Mouse (Mus musculus) bone marrow, adult 2 months (tissue): ENCODE results near the gene Ciita.

Experiments used
- CTCF ChIP-seq: fragments of 200-500 bp; IDR thresholded peaks from 2 replicates; pipeline ENCODE4 v1.5.1; 2011; ENCODE audit warnings: low read length, control low read depth; ENCODE audit not compliant: control insufficient read depth, insufficient read depth
- POLR2A ChIP-seq: fragments of 200-500 bp; IDR thresholded peaks from 2 replicates; pipeline ENCODE4 v1.6.1; 2011; ENCODE audit warnings: low read depth, mild to moderate bottlenecking, control low read depth, low read length, borderline replicate concordance; ENCODE audit not compliant: control insufficient read depth

DNA sequence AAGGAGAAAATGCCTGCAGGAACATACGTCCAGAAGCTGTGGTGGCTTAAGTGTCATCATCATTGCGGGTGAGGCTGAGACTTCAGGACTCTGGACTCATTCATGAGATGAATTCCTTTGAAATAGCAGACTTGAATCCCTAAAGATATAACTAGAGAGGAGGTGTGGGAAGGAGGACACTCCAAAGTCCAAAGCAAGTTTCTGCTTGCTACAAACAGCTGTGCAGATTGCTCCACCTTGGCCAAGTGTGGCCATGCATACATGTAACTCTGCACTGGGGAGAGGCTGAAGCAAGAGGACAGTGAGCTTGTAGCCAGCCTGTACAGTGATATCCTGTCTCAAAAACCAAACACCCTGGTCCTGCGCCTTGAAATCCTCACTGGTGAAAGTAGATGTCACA, 7.9 kb upstream of the Ciita start:
- TF ChIP-seq CTCF (no peak), POLR2A (no peak)
